Mouse (Mus musculus) frontal cortex, postnatal 36 days (tissue): ENCODE data around the gene Isoc2a.

Source experiments
- DNase-seq, 2 experiments: peaks; one replicate each; pipeline ENCODE4 v3.0.0; 2022; ENCODE audit warnings: low spot score in 2 of 2

The Isoc2a gene

GRCm38 (mm10) chr7:4918681-4919080 lies 41.7 kb downstream of the Isoc2a start:
- no peak for DNase-seq

- DNase-seq, result no peak
These were observed 42.1 kb downstream of the Isoc2a start for GRCm38 (mm10) chr7:4919096-4919495.

- DNase-seq, result no peak
These were observed 43.0 kb downstream of the Isoc2a start for GRCm38 (mm10) chr7:4919971-4920370.

- DNase-seq, result no peak
These were observed 43.5 kb downstream of the Isoc2a start for GRCm38 (mm10) chr7:4920496-4920895.

- DNase-seq, result no peak
These were observed 44.2 kb downstream of the Isoc2a start for GRCm38 (mm10) chr7:4920976-4921823.

GRCm38 (mm10) chr7:4921824-4922482 lies 45.0 kb downstream of the Isoc2a start, which contains the start of gene Nat14:
Gene Nat14, plus strand, starts transcription at chr7:4922028.
- DNase-seq, result no peak

GRCm38 (mm10) chr7:4922508-4922907 lies 45.6 kb downstream of the Isoc2a start:
- DNase-seq, result peak; percentile 91 to 92

GRCm38 (mm10) chr7:4922931-4923565 lies 46.1 kb downstream of the Isoc2a start:
- peak; percentile 70 to 72 for DNase-seq

- DNase-seq, result peak; percentile 64 to 68
These were observed 46.8 kb downstream of the Isoc2a start for GRCm38 (mm10) chr7:4923586-4924364.

GRCm38 (mm10) chr7:4924483-4924882 lies 47.5 kb downstream of the Isoc2a start:
- no peak for DNase-seq

GRCm38 (mm10) chr7:4924891-4925301 lies 47.9 kb downstream of the Isoc2a start:
- no peak for DNase-seq

- DNase-seq, result peak in 1 of 2 experiments; percentile 18
These were observed 48.8 kb downstream of the Isoc2a start, which contains the start of gene Ssc5d for GRCm38 (mm10) chr7:4925441-4926381. Gene Ssc5d, plus strand, starts transcription at chr7:4925785.

GRCm38 (mm10) chr7:4926849-4927248 lies 49.9 kb downstream of the Isoc2a start:
- DNase-seq, result no peak

GRCm38 (mm10) chr7:4927711-4928110 lies 50.8 kb downstream of the Isoc2a start:
- DNase-seq, result no peak

- DNase-seq, result no peak
These were observed 51.4 kb downstream of the Isoc2a start for GRCm38 (mm10) chr7:4928323-4928722.

GRCm38 (mm10) chr7:4933103-4933502 lies 56.1 kb downstream of the Isoc2a start:
- DNase-seq, result no peak

- DNase-seq, result no peak
These were observed 57.4 kb downstream of the Isoc2a start for GRCm38 (mm10) chr7:4934160-4934914.

GRCm38 (mm10) chr7:4936832-4937231 lies 59.9 kb downstream of the Isoc2a start:
- DNase-seq, result no peak

GRCm38 (mm10) chr7:4937392-4937791 lies 60.4 kb downstream of the Isoc2a start:
- no peak for DNase-seq

- DNase-seq, result peak; percentile 56 to 64
These were observed 61.5 kb downstream of the Isoc2a start for GRCm38 (mm10) chr7:4938456-4938855.
